Mouse (Mus musculus): ENCODE data around the gene Crlf2.

Gene Crlf2

DNA sequence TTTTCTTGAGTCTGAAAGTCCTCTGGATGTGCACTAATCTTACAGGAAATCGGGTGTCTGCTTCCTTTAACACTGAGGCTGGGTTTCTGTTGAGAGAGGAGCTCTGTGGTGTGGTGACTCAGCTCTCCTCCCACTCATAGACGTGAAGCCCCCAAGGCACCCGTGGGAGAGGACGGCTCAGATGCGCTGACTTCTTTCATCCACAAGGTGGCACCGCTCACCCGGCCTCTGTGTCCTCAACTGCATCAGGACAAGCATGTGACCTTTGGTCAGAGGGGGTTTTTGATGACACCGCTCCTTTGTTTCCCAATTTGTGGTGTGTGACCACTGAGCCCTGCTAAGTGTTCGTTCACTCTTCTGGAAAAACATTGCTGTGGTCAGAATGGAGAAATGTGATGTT is 10.1 kb downstream of the Crlf2 start:
- DNase-seq (ENCODE audit: low read depth, low spot score), result no peak

DNA sequence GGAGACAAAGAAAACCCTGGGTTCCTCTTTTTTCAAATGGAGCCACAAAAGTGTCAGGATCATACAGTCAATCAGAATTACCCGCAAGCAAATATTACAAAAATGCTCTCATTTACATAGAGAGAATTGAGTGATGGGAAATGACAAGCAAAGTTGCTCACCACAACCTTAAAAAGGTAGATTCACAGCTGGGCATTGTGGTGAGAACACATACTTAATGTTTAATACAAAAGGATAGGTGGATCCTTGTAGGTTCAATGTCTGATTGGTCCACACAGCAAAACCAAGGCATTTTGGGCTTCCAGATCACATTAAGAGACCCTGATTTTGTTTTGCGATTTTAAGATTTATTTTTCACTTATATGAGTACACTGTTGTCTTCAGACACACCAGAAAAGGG is 11.7 kb downstream of the Crlf2 start:
- no peak for DNase-seq (ENCODE audit: low read depth, low spot score)

DNA sequence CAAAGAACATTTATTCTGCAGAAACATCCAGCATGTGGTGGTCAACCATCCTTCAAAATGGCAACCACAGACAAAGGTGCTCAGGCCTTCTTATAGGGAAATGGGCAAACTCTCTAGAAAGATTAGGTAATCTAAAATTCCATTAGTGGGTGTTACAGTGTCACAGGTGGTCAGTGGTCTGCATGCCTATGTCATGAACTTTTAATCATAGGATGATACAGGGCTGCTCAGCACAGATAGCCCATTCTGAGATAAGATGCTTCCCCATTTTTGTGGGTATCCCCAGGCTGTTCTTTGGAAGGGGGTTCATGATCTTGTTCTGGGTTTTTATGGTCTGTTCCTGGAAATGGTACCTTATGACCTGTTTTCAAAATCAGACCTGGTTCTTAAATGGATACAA is 49.1 kb downstream of the Crlf2 start:
- no peak for DNase-seq (ENCODE audit: low read depth, low spot score)

DNA sequence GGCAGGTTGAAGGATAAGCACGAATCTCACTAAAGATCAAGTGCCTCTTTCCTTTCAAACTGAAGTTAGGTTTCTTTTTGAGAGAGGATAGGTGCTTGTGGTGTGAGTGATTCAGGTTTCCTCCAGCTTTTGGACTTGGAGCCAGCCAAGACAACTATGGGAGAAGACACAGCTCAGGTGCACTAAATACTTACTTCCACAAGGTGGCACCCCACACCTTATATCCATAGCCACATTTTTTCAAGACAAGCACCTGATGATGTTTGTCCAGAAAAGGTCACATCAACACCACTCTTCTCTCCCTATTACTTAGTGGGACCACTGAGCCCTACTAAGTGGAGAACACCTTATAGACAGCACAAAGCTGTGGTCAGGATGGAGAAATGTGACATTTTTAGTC is 52.1 kb downstream of the Crlf2 start:
- DNase-seq (ENCODE audit: low read depth, low spot score), result no peak
